25 mouse cellular contexts compared by ENCODE assay signal in the genomic region with DNA sequence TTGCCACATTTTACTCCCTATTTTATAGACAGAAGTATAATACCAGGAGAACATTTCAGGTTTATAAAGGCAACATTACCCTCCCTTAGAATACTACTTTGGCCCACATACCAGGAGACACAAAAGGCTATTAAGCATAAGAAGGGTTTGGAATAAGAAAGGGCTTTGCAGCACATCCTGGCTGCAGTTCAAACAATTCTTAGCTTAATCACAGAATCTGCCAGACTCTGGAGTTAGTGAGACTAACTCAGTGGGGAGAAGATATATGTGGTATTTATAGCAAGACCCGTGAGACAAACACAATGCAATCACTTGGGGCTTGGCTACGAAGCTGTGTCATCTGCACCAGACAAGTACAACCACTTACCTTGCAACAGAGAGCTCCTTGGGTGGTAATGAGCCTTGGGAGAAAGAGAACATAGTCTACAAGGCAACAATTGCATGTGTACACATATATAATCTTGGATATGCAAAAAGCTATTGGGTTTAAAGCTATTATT.
DNase-seq lines count a peak whose midpoint lies in the region; ATAC-seq and TF ChIP-seq lines count a peak whose summit lies in the region.
"Had no signal": no experiment of that assay in that cellular context is flagged by ENCODE, and none has a peak within 500 bp of the region (broad histone marks: within the 10 kb centered on the region; RNA-seq: fewer than 3 reads in every experiment).

No protein-coding gene starts in this region.

- no peak for TF ChIP-seq CTCF in brain, embryonic 14.5 days (IDR thresholded peaks at IDR 0.05; ENCODE audit: borderline replicate concordance, extremely low read depth, insufficient read depth, insufficient read length)

- H3K27me3 ChIP-seq in heart, embryonic 12.5 days (replicated peaks): no peaks in the 10 kb centered on the region
- H3K27me3 ChIP-seq: embryonic facial prominence, embryonic 13.5 days; hindbrain, embryonic 15.5 days; intestine, embryonic 15.5 days; limb, embryonic 12.5 days; liver, embryonic 12.5 days; midbrain, embryonic 13.5 days had no signal

- DNase-seq in heart, adult 11 months: peak; percentile 79
- DNase-seq in left cerebral cortex, postnatal 25 days (ENCODE audit: low spot score in 2 of 2): peak; percentile 4 to 9
- DNase-seq in left cerebral cortex, adult 18-20 months (ENCODE audit: low spot score in 2 of 2): no peak
- peak; percentile 62 for DNase-seq in R1 (ENCODE audit: low read depth, low spot score)
- DNase-seq in brain, embryonic 14.5 days (ENCODE audit: low read depth): peak; percentile 78
- DNase-seq in spleen, adult 12 weeks (ENCODE audit: low spot score): no peak
- DNase-seq: adrenal gland, postnatal 36 days; cerebellum, adult 11-12 months; cerebellum, postnatal 14 days; gastrocnemius, postnatal 14 days; heart, adult 2 months; heart, postnatal 4 days; kidney, adult 8-10 months; kidney, postnatal 10 days; lung, adult 18-20 months; right cerebral cortex, postnatal 14 days; thymus, postnatal 25 days had no signal

- no peak overlapping the region for H3K9ac ChIP-seq in heart, embryonic 12.5 days
- H3K9ac ChIP-seq: embryonic facial prominence, embryonic 13.5 days; hindbrain, embryonic 15.5 days; intestine, embryonic 15.5 days; limb, embryonic 12.5 days; liver, embryonic 12.5 days; midbrain, embryonic 13.5 days had no signal

- intact Hi-C loops in left cerebral cortex, postnatal 25 days (cut with DNase I): no loop called here

- H3K36me3 ChIP-seq in heart, embryonic 12.5 days: no peaks in the 10 kb centered on the region
- H3K36me3 ChIP-seq: embryonic facial prominence, embryonic 13.5 days; hindbrain, embryonic 15.5 days; intestine, embryonic 15.5 days; limb, embryonic 12.5 days; liver, embryonic 12.5 days; midbrain, embryonic 13.5 days had no signal

- peaks cover 4% of the 10 kb centered on the region for H3K4me1 ChIP-seq in heart, embryonic 12.5 days (replicated peaks)
- H3K4me1 ChIP-seq: embryonic facial prominence, embryonic 13.5 days; hindbrain, embryonic 15.5 days; intestine, embryonic 15.5 days; limb, embryonic 12.5 days; liver, embryonic 12.5 days had no signal

- WGBS in heart, embryonic 12.5 days: 27% methylated on average over 2 of the region's 2 CpGs

- H3K4me3 ChIP-seq in heart, embryonic 12.5 days: no peak overlapping the region
- H3K4me3 ChIP-seq: embryonic facial prominence, embryonic 13.5 days; heart, adult 2 months; hindbrain, embryonic 15.5 days; intestine, embryonic 15.5 days; limb, embryonic 12.5 days; liver, embryonic 12.5 days; midbrain, embryonic 13.5 days had no signal

- no peaks in the 10 kb centered on the region for H3K9me3 ChIP-seq in heart, embryonic 12.5 days (replicated peaks)
- H3K9me3 ChIP-seq: embryonic facial prominence, embryonic 13.5 days; hindbrain, embryonic 15.5 days; intestine, embryonic 15.5 days; limb, embryonic 12.5 days; liver, embryonic 12.5 days; midbrain, embryonic 13.5 days had no signal

- no peak for TF ChIP-seq POLR2A in brain, embryonic 14.5 days (IDR thresholded peaks at IDR 0.05; ENCODE audit: borderline replicate concordance, extremely low read depth, insufficient read depth, insufficient read length, poor library complexity, severe bottlenecking)

- H3K27ac ChIP-seq in heart, embryonic 12.5 days (ENCODE audit: poor library complexity, severe bottlenecking): no peak overlapping the region
- H3K27ac ChIP-seq: embryonic facial prominence, embryonic 13.5 days; heart, adult 2 months; hindbrain, embryonic 15.5 days; intestine, embryonic 15.5 days; limb, embryonic 12.5 days; liver, embryonic 12.5 days; midbrain, embryonic 13.5 days had no signal

- ATAC-seq in heart, embryonic 12.5 days (ENCODE audit: insufficient number of reproducible peaks, low FRiP score): no peak
- ATAC-seq in granulocyte monocyte progenitor cell, adult 5-6 weeks (replicated peaks; ENCODE audit: poor library complexity, severe bottlenecking): no peak
- ATAC-seq: intestine, embryonic 15.5 days; liver, embryonic 12.5 days; midbrain, embryonic 13.5 days had no signal

- no peak overlapping the region for H3K4me2 ChIP-seq in heart, embryonic 12.5 days
- H3K4me2 ChIP-seq: embryonic facial prominence, embryonic 13.5 days; hindbrain, embryonic 15.5 days; intestine, embryonic 15.5 days; limb, embryonic 12.5 days; liver, embryonic 12.5 days; midbrain, embryonic 13.5 days had no signal

Comparison
In these comparisons a context has a peak if more than half of its experiments do, and no peak if none do; other contexts are left out.
1. DNase-seq: peak in heart, adult 11 months (single experiment), left cerebral cortex, postnatal 25 days (2 of 2), R1 (single experiment) and brain, embryonic 14.5 days (single experiment); none in left cerebral cortex, adult 18-20 months (0 of 2) and spleen, adult 12 weeks (single experiment).